Mouse (Mus musculus): ENCODE data around the gene Pla2g3. TPM values are rescaled to one million over a fixed set of nuclear protein-coding genes. Genes with fewer than 3 reads are reported as not detected.

Pla2g3 gene
- polyA plus RNA-seq, 1 experiment from 2014 or later: 0.53 TPM

- Histone ChIP-seq H3K36me3 (peaks cover 74% of the 10 kb centered on the region), H3K4me3 (replicated peaks) (no peak overlapping the region), H3K4me2 (no peak overlapping the region), H3K4me1 (replicated peaks) (peaks cover 15% of the 10 kb centered on the region), H3K27me3 (no peaks in the 10 kb centered on the region), H3K27ac (no peak overlapping the region), H3K9ac (replicated peaks) (no peak overlapping the region), H3K9me3 (no peaks in the 10 kb centered on the region)
- 81% methylated on average over 6 of the region's 6 CpGs for WGBS
- no peak for ATAC-seq (ENCODE audit: insufficient number of reproducible peaks, insufficient read depth, low FRiP score, low TSS enrichment, low read depth)
Observed at GRCm38 (mm10) chr11:3531634-3532033, 43.5 kb downstream of the Pla2g3 start.

GRCm38 (mm10) chr11:3532101-3532931 is 44.2 kb downstream of the Pla2g3 start:
- WGBS: 89% methylated on average over 16 of the region's 16 CpGs
- H3K36me3 ChIP-seq: peaks cover 71% of the 10 kb centered on the region
- no peak for ATAC-seq (ENCODE audit: insufficient number of reproducible peaks, insufficient read depth, low FRiP score, low TSS enrichment, low read depth)

GRCm38 (mm10) chr11:3533406-3533932 is 45.4 kb downstream of the Pla2g3 start:
- no peak overlapping the region for H3K4me3 ChIP-seq (replicated peaks)
- H3K4me2 ChIP-seq: no peak overlapping the region
- WGBS: 87% methylated on average over 17 of the region's 17 CpGs
- H3K4me1 ChIP-seq (replicated peaks): peaks cover 31% of the 10 kb centered on the region
- H3K9me3 ChIP-seq: no peaks in the 10 kb centered on the region
- peaks cover 59% of the 10 kb centered on the region for H3K36me3 ChIP-seq
- no peak for ATAC-seq (ENCODE audit: insufficient number of reproducible peaks, insufficient read depth, low FRiP score, low TSS enrichment, low read depth)
- no peak overlapping the region for H3K27ac ChIP-seq
- H3K9ac ChIP-seq (replicated peaks): no peak overlapping the region
- H3K27me3 ChIP-seq: no peaks in the 10 kb centered on the region

More at GRCm38 (mm10) chr11:3532101-3532931, 44.2 kb downstream of the Pla2g3 start:
- H3K4me1 ChIP-seq (replicated peaks): peaks cover 22% of the 10 kb centered on the region
- no peaks in the 10 kb centered on the region for H3K9me3 ChIP-seq
- no peaks in the 10 kb centered on the region for H3K27me3 ChIP-seq
- H3K27ac ChIP-seq: no peak overlapping the region
- H3K4me2 ChIP-seq: no peak overlapping the region
- no peak overlapping the region for H3K4me3 ChIP-seq (replicated peaks)
- 0 out of 2 replicates have a peak overlapping the region, but pooled peaks have one; percentile 4 for H3K9ac ChIP-seq (replicated peaks)

- no peak for ATAC-seq (ENCODE audit: insufficient number of reproducible peaks, insufficient read depth, low FRiP score, low TSS enrichment, low read depth)
- Histone ChIP-seq H3K9ac (replicated peaks) (peak overlapping the region; percentile 47; the same call in 1 of the 2 replicates), H3K36me3 (peaks cover 44% of the 10 kb centered on the region), H3K4me3 (replicated peaks) (peak overlapping the region; percentile 44), H3K4me2 (peak overlapping the region; percentile 71), H3K9me3 (no peaks in the 10 kb centered on the region), H3K27ac (peak overlapping the region; percentile 94; the same call in 1 of the 2 replicates), H3K27me3 (no peaks in the 10 kb centered on the region), H3K4me1 (replicated peaks) (peaks cover 34% of the 10 kb centered on the region)
- WGBS: 19% methylated on average over 8 of the region's 8 CpGs
Observed at GRCm38 (mm10) chr11:3534956-3535355, 46.9 kb downstream of the Pla2g3 start.

GRCm38 (mm10) chr11:3535406-3535986 is 47.4 kb downstream of the Pla2g3 start:
- peaks cover 39% of the 10 kb centered on the region for H3K36me3 ChIP-seq
- H3K4me2 ChIP-seq: peak overlapping the region; percentile 71
- no peaks in the 10 kb centered on the region for H3K9me3 ChIP-seq
- 0% methylated on average over 36 of the region's 36 CpGs for WGBS
- H3K9ac ChIP-seq (replicated peaks): peak overlapping the region; percentile 71
- H3K27ac ChIP-seq: peak overlapping the region; percentile 94
- H3K27me3 ChIP-seq: no peaks in the 10 kb centered on the region
- peak; percentile 89 for ATAC-seq (ENCODE audit: insufficient number of reproducible peaks, insufficient read depth, low FRiP score, low TSS enrichment, low read depth)
- peaks cover 34% of the 10 kb centered on the region for H3K4me1 ChIP-seq (replicated peaks)
- H3K4me3 ChIP-seq (replicated peaks): peak overlapping the region; percentile 44

- peak overlapping the region; percentile 44 for H3K4me3 ChIP-seq (replicated peaks)
- WGBS: 59% methylated on average over 5 of the region's 5 CpGs
- H3K4me2 ChIP-seq: peak overlapping the region; percentile 71
- H3K9ac ChIP-seq (replicated peaks): peak overlapping the region; percentile 71
- no peak for ATAC-seq (ENCODE audit: insufficient number of reproducible peaks, insufficient read depth, low FRiP score, low TSS enrichment, low read depth)
- no peaks in the 10 kb centered on the region for H3K27me3 ChIP-seq
- no peaks in the 10 kb centered on the region for H3K9me3 ChIP-seq
- peak overlapping the region; percentile 94 for H3K27ac ChIP-seq
- peaks cover 33% of the 10 kb centered on the region for H3K36me3 ChIP-seq
- H3K4me1 ChIP-seq (replicated peaks): peaks cover 34% of the 10 kb centered on the region
Observed at GRCm38 (mm10) chr11:3536082-3536481, 48.0 kb downstream of the Pla2g3 start.

GRCm38 (mm10) chr11:3536745-3537333 is 48.8 kb downstream of the Pla2g3 start:
- Histone ChIP-seq H3K9me3 (no peaks in the 10 kb centered on the region), H3K27me3 (no peaks in the 10 kb centered on the region), H3K36me3 (peaks cover 25% of the 10 kb centered on the region), H3K4me3 (replicated peaks) (peak overlapping the region; percentile 44; the same call in 1 of the 2 replicates), H3K4me2 (peak overlapping the region; percentile 71), H3K4me1 (replicated peaks) (peaks cover 34% of the 10 kb centered on the region), H3K9ac (replicated peaks) (no peak overlapping the region), H3K27ac (no peak overlapping the region)
- ATAC-seq (ENCODE audit: insufficient number of reproducible peaks, insufficient read depth, low FRiP score, low TSS enrichment, low read depth): no peak
- 96% methylated on average over 5 of the region's 5 CpGs for WGBS

- Histone ChIP-seq H3K27ac (no peak overlapping the region), H3K9me3 (no peaks in the 10 kb centered on the region), H3K36me3 (peaks cover 17% of the 10 kb centered on the region), H3K4me1 (replicated peaks) (peaks cover 34% of the 10 kb centered on the region), H3K9ac (replicated peaks) (no peak overlapping the region), H3K27me3 (no peaks in the 10 kb centered on the region), H3K4me3 (replicated peaks) (peak overlapping the region; percentile 62), H3K4me2 (peak overlapping the region; percentile 71)
- 85% methylated on average over 3 of the region's 3 CpGs for WGBS
- ATAC-seq (ENCODE audit: insufficient number of reproducible peaks, insufficient read depth, low FRiP score, low TSS enrichment, low read depth): no peak
Observed at GRCm38 (mm10) chr11:3537711-3538110, 49.6 kb downstream of the Pla2g3 start.

- H3K4me1 ChIP-seq (replicated peaks): peaks cover 39% of the 10 kb centered on the region
Observed at GRCm38 (mm10) chr11:3538341-3538740, 50.3 kb downstream of the Pla2g3 start.

GRCm38 (mm10) chr11:3539111-3539825 is 51.2 kb downstream of the Pla2g3 start:
- peak; percentile 90 for ATAC-seq (ENCODE audit: insufficient number of reproducible peaks, insufficient read depth, low FRiP score, low TSS enrichment, low read depth)
- H3K4me2 ChIP-seq: peak overlapping the region; percentile 71
- peak overlapping the region; percentile 62 for H3K4me3 ChIP-seq (replicated peaks)
- H3K9me3 ChIP-seq: 0 out of 2 replicates have a peak, but pooled peaks cover under 1% of the 10 kb centered on the region
- peaks cover 3% of the 10 kb centered on the region; the same call in 1 of the 2 replicates for H3K36me3 ChIP-seq
- WGBS: 5% methylated on average over 33 of the region's 33 CpGs
- peaks cover 39% of the 10 kb centered on the region for H3K4me1 ChIP-seq (replicated peaks)
- peak overlapping the region; percentile 70 for H3K9ac ChIP-seq (replicated peaks)
- H3K27ac ChIP-seq: no peak overlapping the region
- no peaks in the 10 kb centered on the region for H3K27me3 ChIP-seq

More at GRCm38 (mm10) chr11:3538341-3538740, 50.3 kb downstream of the Pla2g3 start:
- H3K4me2 ChIP-seq: peak overlapping the region; percentile 71
- 65% methylated on average over 4 of the region's 4 CpGs for WGBS
- H3K27ac ChIP-seq: no peak overlapping the region
- peak overlapping the region; percentile 70 for H3K9ac ChIP-seq (replicated peaks)
- H3K36me3 ChIP-seq: peaks cover 10% of the 10 kb centered on the region
- H3K4me3 ChIP-seq (replicated peaks): peak overlapping the region; percentile 62
- ATAC-seq (ENCODE audit: insufficient number of reproducible peaks, insufficient read depth, low FRiP score, low TSS enrichment, low read depth): no peak
- H3K9me3 ChIP-seq: no peaks in the 10 kb centered on the region
- H3K27me3 ChIP-seq: no peaks in the 10 kb centered on the region

Measured in limb, embryonic 12.5 days (tissue).